Mouse (Mus musculus) cortical plate, adult 2 months (tissue): ENCODE results near the gene Adam11.

Experiments used
- CTCF ChIP-seq: fragments of 200-500 bp; IDR thresholded peaks from 2 replicates; pipeline ENCODE4 v1.5.1; 2011; ENCODE audit warnings: mild to moderate bottlenecking, control low read depth, low read length; ENCODE audit not compliant: insufficient read depth; ENCODE audit errors: extremely low read depth
- POLR2A ChIP-seq: fragments of 200-500 bp; IDR thresholded peaks from 2 replicates; pipeline ENCODE4 v1.6.1; 2011; ENCODE audit warnings: mild to moderate bottlenecking, low read length, control low read depth; ENCODE audit not compliant: insufficient read depth; ENCODE audit errors: extremely low read depth

GRCm38 (mm10) chr11:102820432-102820831, 59.2 kb downstream of the Adam11 start:
- TF ChIP-seq CTCF (no peak), POLR2A (no peak)
